Mouse (Mus musculus) bone marrow, adult 2 months (tissue): ENCODE results near the gene Psme3. TPM values are rescaled to one million over a fixed set of nuclear protein-coding genes. Genes with fewer than 3 reads are reported as not detected.

Source experiments
- H3K27ac ChIP-seq: fragments of 200-500 bp; 2 replicates; pipeline ENCODE4 v1.5.1; 2012; ENCODE audit warnings: low read depth, mild to moderate bottlenecking, control low read depth, inconsistent platforms, low read length; ENCODE audit not compliant: control insufficient read depth, poor library complexity, insufficient read depth
- H3K4me1 ChIP-seq: fragments of 200-500 bp; 2 replicates; pipeline ENCODE4 v1.6.1; 2011; ENCODE audit warnings: low read length; ENCODE audit not compliant: control insufficient read depth, insufficient read depth
- H3K4me3 ChIP-seq: fragments of 200-500 bp; replicated peaks from 2 replicates; pipeline ENCODE3; 2011; ENCODE audit warnings: mild to moderate bottlenecking, low read depth, low read length, control low read depth; ENCODE audit not compliant: control insufficient read depth
- CTCF ChIP-seq: fragments of 200-500 bp; IDR thresholded peaks from 2 replicates; pipeline ENCODE4 v1.5.1; 2011; ENCODE audit warnings: low read length, control low read depth; ENCODE audit not compliant: control insufficient read depth, insufficient read depth
- POLR2A ChIP-seq: fragments of 200-500 bp; IDR thresholded peaks from 2 replicates; pipeline ENCODE4 v1.6.1; 2011; ENCODE audit warnings: low read depth, mild to moderate bottlenecking, control low read depth, low read length, borderline replicate concordance; ENCODE audit not compliant: control insufficient read depth
- WGBS: fragments of 180-500 bp; shearing (Covaris S2); methylation state at CpG from one replicate; pipeline ENCODE4 v1.1.7; 2018; 5-methylcytosine and 5-hydroxymethylcytosine counted together
- polyA plus RNA-seq: library from polyadenylated mRNA; stranded (reverse); fragments of >200 nt; gene quantifications from 2 replicates; pipeline ENCODE4 v1.2.4, GENCODE M21; 2011; ENCODE audit warnings: low replicate concordance; ENCODE audit not compliant: missing spikeins, insufficient read depth, insufficient read length

Gene Psme3
- polyA plus RNA-seq, 1 experiment, result 114 TPM

- no peak for TF ChIP-seq CTCF
- no peak for TF ChIP-seq POLR2A
- Histone ChIP-seq H3K4me1 (no peaks in the 10 kb centered on the region; the same call in 1 of the 2 replicates), H3K27ac (peak overlapping the region; percentile 60), H3K4me3 (peak overlapping the region; percentile 77)
- 8% methylated on average over 26 of the region's 26 CpGs for WGBS
Observed at GRCm38 (mm10) chr11:101301299-101302003, 14.6 kb upstream of the Psme3 start.

DNA sequence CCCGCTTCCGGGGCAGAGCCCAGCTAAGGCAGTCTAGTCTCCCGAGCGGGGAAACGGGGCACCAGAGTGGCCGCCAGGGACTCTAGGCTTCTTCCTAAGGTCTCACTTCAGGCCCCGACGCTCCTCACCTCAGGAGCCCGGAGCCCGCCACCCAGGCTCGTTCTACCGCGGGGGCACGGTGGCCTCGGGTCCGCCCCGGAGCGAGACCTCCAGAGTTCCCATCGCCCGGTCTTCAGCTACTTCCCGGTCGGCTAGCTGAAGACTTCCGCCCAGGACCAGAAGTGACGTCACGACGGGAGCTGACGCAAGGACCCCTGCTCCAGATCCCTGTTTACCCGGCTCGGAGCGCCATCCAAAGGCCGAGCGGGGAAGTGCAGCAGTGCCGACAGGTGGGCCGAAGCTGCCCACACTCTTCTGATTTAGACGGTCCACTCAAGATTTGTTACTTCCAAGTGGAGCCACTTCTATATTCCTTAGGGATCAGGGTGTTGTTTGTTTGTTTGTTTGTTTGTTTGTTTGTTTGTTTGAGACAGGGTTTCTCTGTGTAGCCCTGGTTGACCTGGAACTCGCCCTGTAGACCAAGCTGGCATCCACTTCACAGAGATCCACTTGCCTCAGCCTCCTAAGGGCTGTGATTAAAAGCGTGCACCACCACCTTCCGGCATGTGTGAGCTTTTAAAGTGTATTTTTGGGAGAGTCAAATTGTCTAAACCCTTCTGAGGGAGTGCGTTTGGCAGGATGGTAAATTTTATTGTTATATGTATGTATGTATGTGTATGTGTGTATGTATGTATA, 13.8 kb upstream of the Psme3 start, which contains the start of gene Becn1:
Becn1 (minus strand) TSS at position 283 of the 795 bp plus-strand sequence.
- peak; percentile 86 for TF ChIP-seq CTCF
- peak; percentile 77; the same call in 1 of the 2 replicates for TF ChIP-seq POLR2A
- Histone ChIP-seq H3K27ac (peak within 1 kb of the TSS; percentile 60), H3K4me1 (no peaks in the 10 kb centered on the region; the same call in 1 of the 2 replicates), H3K4me3 (peak within 1 kb of the TSS; percentile 77)
- WGBS, result 7% methylated on average over 39 of the region's 39 CpGs

- 52% methylated on average over 5 of the region's 5 CpGs for WGBS
- no peak overlapping the region for H3K4me3 ChIP-seq
- H3K27ac ChIP-seq, result no peak overlapping the region
- no peaks in the 10 kb centered on the region for H3K4me1 ChIP-seq
- TF ChIP-seq POLR2A (no peak), CTCF (no peak)
Observed at GRCm38 (mm10) chr11:101307744-101308143, 8.3 kb upstream of the Psme3 start.

DNA sequence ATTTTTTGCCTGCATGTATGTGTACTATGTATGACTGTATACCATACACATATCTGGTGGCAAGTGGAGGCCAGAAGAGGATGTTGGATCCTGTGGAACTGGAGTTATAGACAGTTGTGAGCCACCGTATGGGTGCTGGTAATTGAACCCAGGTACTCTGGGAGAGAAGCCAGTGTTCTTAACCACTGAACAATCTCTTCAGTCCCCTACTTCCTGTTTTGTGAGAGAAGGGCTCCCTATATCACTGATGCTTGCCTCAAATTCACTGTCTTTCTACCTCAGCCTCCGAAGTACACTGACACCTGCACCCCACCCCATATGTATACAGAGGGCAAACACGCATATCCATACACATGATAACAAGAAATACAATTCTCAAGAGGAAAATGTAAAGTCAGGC, 4.9 kb upstream of the Psme3 start:
- no peak for TF ChIP-seq POLR2A
- no peak for TF ChIP-seq CTCF
- Histone ChIP-seq H3K4me3 (no peak overlapping the region), H3K27ac (no peak overlapping the region), H3K4me1 (peaks cover 1% of the 10 kb centered on the region; the same call in 1 of the 2 replicates)
- WGBS, result 54% methylated on average over 3 of the region's 3 CpGs

DNA sequence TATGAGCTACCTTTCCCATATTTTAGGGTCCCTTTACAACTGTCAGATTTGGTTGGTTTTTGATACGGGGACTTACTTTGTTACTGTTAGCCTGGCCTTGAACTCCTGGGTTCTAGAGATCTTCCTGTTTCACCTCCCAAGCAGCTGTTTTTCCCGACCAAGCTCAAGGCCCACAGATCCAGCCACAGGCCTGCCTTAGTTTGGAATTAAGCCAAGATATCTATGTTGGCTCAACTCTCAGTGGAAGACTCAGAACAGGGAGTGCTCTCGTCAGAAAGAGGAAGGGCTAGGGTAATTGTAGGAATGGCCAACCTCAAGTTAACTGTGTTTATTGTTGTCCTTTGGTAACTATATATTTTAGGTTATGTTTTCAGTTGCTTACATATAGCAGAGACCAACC, 3.9 kb upstream of the Psme3 start:
- no peak overlapping the region for H3K27ac ChIP-seq
- H3K4me1 ChIP-seq, result peaks cover 3% of the 10 kb centered on the region; the same call in 1 of the 2 replicates
- H3K4me3 ChIP-seq, result no peak overlapping the region
- 36% methylated on average over 3 of the region's 3 CpGs for WGBS
- TF ChIP-seq POLR2A, result no peak
- TF ChIP-seq CTCF, result no peak

GRCm38 (mm10) chr11:101314567-101314966, 1.4 kb upstream of the Psme3 start:
- Histone ChIP-seq H3K4me1 (peaks cover 3% of the 10 kb centered on the region; the same call in 1 of the 2 replicates), H3K27ac (no peak overlapping the region), H3K4me3 (no peak overlapping the region)
- TF ChIP-seq POLR2A (no peak), CTCF (no peak)
- 95% methylated on average over 1 of the region's 1 CpGs for WGBS

DNA sequence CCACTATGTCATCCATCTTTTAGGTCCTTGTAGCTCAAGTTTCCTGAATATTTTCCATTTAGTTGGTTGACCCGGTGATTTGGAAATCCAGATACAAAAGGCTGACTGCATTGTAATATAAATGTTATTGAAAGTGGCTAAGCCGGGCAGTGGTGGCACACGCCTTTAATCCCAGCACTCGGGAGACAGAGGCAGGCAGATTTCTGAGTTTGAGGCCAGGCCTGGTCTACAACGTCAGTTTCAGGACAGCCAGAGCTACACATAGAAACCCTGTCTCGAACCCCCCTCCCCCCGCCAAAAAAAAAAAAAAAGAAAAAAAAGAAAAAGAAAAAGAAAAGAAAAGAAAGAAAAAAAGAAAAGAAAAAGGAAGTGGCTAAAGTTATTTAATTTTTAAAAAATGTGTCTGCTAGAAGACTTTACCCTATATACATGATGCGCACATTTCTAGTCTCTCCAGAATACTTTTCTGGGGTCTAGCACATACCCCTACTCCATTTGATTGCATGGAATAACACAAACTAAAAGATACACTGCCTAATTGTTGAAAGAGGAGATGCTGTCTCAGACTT, 847 bp upstream of the Psme3 start:
- Histone ChIP-seq H3K4me1 (peaks cover 3% of the 10 kb centered on the region; the same call in 1 of the 2 replicates), H3K4me3 (peak overlapping the region; percentile 97), H3K27ac (peak overlapping the region; percentile 51; the same call in 1 of the 2 replicates)
- TF ChIP-seq CTCF (no peak), POLR2A (no peak)
- 79% methylated on average over 8 of the region's 8 CpGs for WGBS

GRCm38 (mm10) chr11:101316501-101316917, 496 bp downstream of the Psme3 start:
- under 1% methylated on average over 17 of the region's 17 CpGs for WGBS
- no peak for TF ChIP-seq CTCF
- no peak for TF ChIP-seq POLR2A
- Histone ChIP-seq H3K27ac (peak overlapping the region; percentile 97), H3K4me1 (peaks cover 3% of the 10 kb centered on the region; the same call in 1 of the 2 replicates), H3K4me3 (peak overlapping the region; percentile 97)

DNA sequence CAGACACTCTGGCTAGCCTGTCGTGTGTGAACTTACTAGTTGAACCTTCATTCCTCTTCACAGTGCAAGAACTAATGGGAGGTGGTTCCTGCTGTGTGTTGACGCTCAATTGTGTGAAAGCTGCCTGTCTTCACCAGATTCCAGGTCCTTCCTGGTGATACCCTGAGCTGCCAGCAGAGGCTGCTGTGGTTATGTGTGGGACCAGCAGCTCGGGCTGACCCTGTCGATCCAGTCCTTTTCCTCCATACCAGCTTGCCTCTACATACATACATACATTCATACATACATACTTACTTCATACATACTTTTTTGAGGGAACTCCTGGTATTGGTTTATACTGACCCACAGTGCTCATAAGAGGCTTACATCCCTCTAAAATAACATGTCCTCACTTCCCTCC, 7.6 kb downstream of the Psme3 start:
- no peak overlapping the region for H3K27ac ChIP-seq
- TF ChIP-seq CTCF (peak; percentile 77), POLR2A (no peak)
- H3K4me1 ChIP-seq, result no peaks in the 10 kb centered on the region
- 30% methylated on average over 4 of the region's 4 CpGs for WGBS
- H3K4me3 ChIP-seq, result no peak overlapping the region
